ENCODE assay signal across 19 mouse cellular contexts in genomic region chr15:37008546-37008945, GRCm38 (mm10). TPM values are rescaled to one million over a fixed set of nuclear protein-coding genes. Genes with fewer than 3 reads are reported as not detected.
A peak's percentile ranks its signal among the peaks of the same experiment; 100 is the strongest.
DNase-seq lines count a peak whose midpoint lies in the region; ATAC-seq and TF ChIP-seq lines count a peak whose summit lies in the region.
"Had no signal": no experiment of that assay in that cellular context is flagged by ENCODE, and none has a peak within 500 bp of the region (broad histone marks: within the 10 kb centered on the region; RNA-seq: fewer than 3 reads in every experiment).

No protein-coding gene starts in this region.

- ATAC-seq in forebrain, embryonic 11.5 days (replicated peaks; ENCODE audit: low FRiP score) = no peak
- ATAC-seq in activated CD4-positive, CD25-positive, alpha-beta regulatory T cell, adult 4 months = no peak
- ATAC-seq: forebrain, embryonic 16.5 days; hindbrain, embryonic 16.5 days had no signal

- no peaks in the 10 kb centered on the region for H3K27me3 ChIP-seq in forebrain, embryonic 10.5 days (ENCODE audit: poor library complexity, severe bottlenecking)
- no peaks in the 10 kb centered on the region for H3K27me3 ChIP-seq in forebrain, embryonic 11.5 days (ENCODE audit: control insufficient read depth, insufficient read depth, low read length)
- H3K27me3 ChIP-seq in kidney, adult 2 months (replicated peaks; ENCODE audit: control insufficient read depth, insufficient read depth, low read length) = no peaks in the 10 kb centered on the region
- H3K27me3 ChIP-seq in testis, adult 2 months (ENCODE audit: control insufficient read depth, insufficient read depth, low read length) = no peaks in the 10 kb centered on the region
- H3K27me3 ChIP-seq: heart, embryonic 15.5 days; liver, embryonic 13.5 days; neural tube, embryonic 15.5 days had no signal

- peaks cover 24% of the 10 kb centered on the region for H3K36me3 ChIP-seq in forebrain, embryonic 10.5 days (replicated peaks)
- H3K36me3 ChIP-seq in forebrain, embryonic 11.5 days (ENCODE audit: control insufficient read depth, insufficient read depth, low read length) = no peaks in the 10 kb centered on the region
- H3K36me3 ChIP-seq in kidney, adult 2 months (ENCODE audit: control insufficient read depth, insufficient read depth, low read length) = peaks cover 2% of the 10 kb centered on the region
- H3K36me3 ChIP-seq in testis, adult 2 months (ENCODE audit: control insufficient read depth, insufficient read depth, low read length) = no peaks in the 10 kb centered on the region
- H3K36me3 ChIP-seq: neural tube, embryonic 15.5 days had no signal

- H3K4me1 ChIP-seq in forebrain, embryonic 10.5 days = peaks cover 31% of the 10 kb centered on the region
- peaks cover 9% of the 10 kb centered on the region; the same call in 1 of the 2 replicates for H3K4me1 ChIP-seq in forebrain, embryonic 11.5 days (replicated peaks; ENCODE audit: control insufficient read depth, insufficient read depth, low read length)
- peaks cover 24% of the 10 kb centered on the region for H3K4me1 ChIP-seq in kidney, adult 2 months (ENCODE audit: control insufficient read depth, insufficient read depth, low read length)
- peaks cover 4% of the 10 kb centered on the region for H3K4me1 ChIP-seq in testis, adult 2 months (ENCODE audit: control insufficient read depth, insufficient read depth, low read length)

- DNase-seq in forebrain, embryonic 10.5 days (ENCODE audit: extremely low spot score, low spot score) = no peak
- DNase-seq in forebrain, embryonic 11.5 days (ENCODE audit: low spot score) = no peak
- DNase-seq in kidney, adult 2 months = no peak
- no peak for DNase-seq in kidney, postnatal 36 days
- no peak for DNase-seq in testis, postnatal 10 days (ENCODE audit: low spot score)
- DNase-seq in cerebellum, postnatal 14 days = no peak
- DNase-seq: adrenal gland, postnatal 36 days; embryo, embryonic 11 days; heart, adult 11 months; kidney, adult 8-10 months; layer of hippocampus, postnatal 36 days; liver, embryonic 13.5 days; thymus, adult 2 months had no signal

- TF ChIP-seq CTCF in kidney, adult 2 months (conservative IDR thresholded peaks at IDR 0.05; ENCODE audit: insufficient read depth, insufficient read length, low read depth, low read length) = no peak
- no peak for TF ChIP-seq CTCF in testis, adult 2 months (IDR thresholded peaks at IDR 0.05; ENCODE audit: control insufficient read depth, insufficient read depth, insufficient replicate concordance, low read depth, low read length)

- no peaks in the 10 kb centered on the region for H3K9me3 ChIP-seq in forebrain, embryonic 10.5 days
- H3K9me3 ChIP-seq in forebrain, embryonic 11.5 days (ENCODE audit: control insufficient read depth, low read length) = no peaks in the 10 kb centered on the region
- H3K9me3 ChIP-seq: heart, embryonic 15.5 days; liver, embryonic 13.5 days; neural tube, embryonic 15.5 days had no signal

- no peak overlapping the region for H3K4me3 ChIP-seq in forebrain, embryonic 10.5 days
- no peak overlapping the region for H3K4me3 ChIP-seq in forebrain, embryonic 11.5 days (ENCODE audit: low read depth, low read length)
- H3K4me3 ChIP-seq in kidney, adult 2 months (ENCODE audit: insufficient read depth, low read depth, low read length) = no peak overlapping the region
- no peak overlapping the region for H3K4me3 ChIP-seq in testis, adult 2 months (ENCODE audit: control insufficient read depth, low read depth, low read length)

- no peak overlapping the region for H3K9ac ChIP-seq in forebrain, embryonic 11.5 days (ENCODE audit: low read length)

- H3K27ac ChIP-seq in forebrain, embryonic 10.5 days = peak overlapping the region; percentile 100
- no peak overlapping the region for H3K27ac ChIP-seq in forebrain, embryonic 11.5 days (ENCODE audit: low read depth, low read length)
- H3K27ac ChIP-seq in kidney, adult 2 months (ENCODE audit: insufficient read depth, low read depth, low read length) = 0 out of 2 replicates have a peak overlapping the region, but pooled peaks have one; percentile 52
- peak overlapping the region; percentile 17; the same call in 1 of the 2 replicates for H3K27ac ChIP-seq in testis, adult 2 months (ENCODE audit: control insufficient read depth, insufficient read depth, low read depth, low read length)

- no peak overlapping the region for H3K4me2 ChIP-seq in forebrain, embryonic 11.5 days (ENCODE audit: low read depth, low read length, severe bottlenecking)

- no peak for TF ChIP-seq POLR2A in kidney, adult 2 months (IDR thresholded peaks at IDR 0.05; ENCODE audit: low read depth, low read length)
- TF ChIP-seq POLR2A in testis, adult 2 months (IDR thresholded peaks at IDR 0.05; ENCODE audit: control insufficient read depth, low read depth, low read length) = no peak

RNA-seq across cellular contexts. Expression of gene Zfp706, which starts 1.0 kb away (rescaled TPM):
- 490 and 521 TPM in 2 replicates for polyA plus RNA-seq in forebrain, embryonic 10.5 days (2016; fragmentation: Nextera tagmentation; extraction: Ambion mirVana)
- polyA plus RNA-seq in forebrain, embryonic 11.5 days (2014; fragmentation: Nextera tagmentation; extraction: Ambion mirVana) = 410 and 472 TPM in 2 replicates
- 63.1 and 82.2 TPM in 2 replicates for polyA plus RNA-seq in kidney, adult 2 months (2012; rRNA removed)
- 74.4 and 74.7 TPM in 2 replicates for polyA plus RNA-seq in testis, adult 2 months (2012; rRNA removed)
- polyA plus RNA-seq in activated CD4-positive, CD25-positive, alpha-beta regulatory T cell, adult 4 months (2017; shearing (Covaris generic)) = 100 to 1,000 TPM; 467 to 529 TPM
